Mouse (Mus musculus): ENCODE results near the gene Gm11007.
"Not testable (repeated sequence)": the region's sequence is repeated elsewhere in the genome, so short reads cannot be mapped to it uniquely, and the experiment has no call there.

The Gm11007 gene

GRCm38 (mm10) chr2:175643678-175644077 lies at the start of gene Gm11007:
Gm11007 (plus strand) TSS chr2:175643978.
- DNase-seq (ENCODE audit: inconsistent age in 2 of 2, low spot score in 1 of 2): not testable (repeated sequence)

All from adrenal gland, adult (tissue).